Mouse (Mus musculus) kidney, postnatal 25 days (tissue): ENCODE results near the gene Gm29797.

Experiments used
- DNase-seq, 2 experiments: peaks; one replicate each; pipeline ENCODE4 v3.0.0; 2021; ENCODE audit warnings: mixed read lengths in 2 of 2

The Gm29797 gene

GRCm38 (mm10) chr2:181698241-181698640 lies 41.4 kb downstream of the Gm29797 start, which contains the start of gene Lkaaear1:
TSS of gene Lkaaear1 (minus strand) at chr2:181698442.
- no peak for DNase-seq

DNA sequence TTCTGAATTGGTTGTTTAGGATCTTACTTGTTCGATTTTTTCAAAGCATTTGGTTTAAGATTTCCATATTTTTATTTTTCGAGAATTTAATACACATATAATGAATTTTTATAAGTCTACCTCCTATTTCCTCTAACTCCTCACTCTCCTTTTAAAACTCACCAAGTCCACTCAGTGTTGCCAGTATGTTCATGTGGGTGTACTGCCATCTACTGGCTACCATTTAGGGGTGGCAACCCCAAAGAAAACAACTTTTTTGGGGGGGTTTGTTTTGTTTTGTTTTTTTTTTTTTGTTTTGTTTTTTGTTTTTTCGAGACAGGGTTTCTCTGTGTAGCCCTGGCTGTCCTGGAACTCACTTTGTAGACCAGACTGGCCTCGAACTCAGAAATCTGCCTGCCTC lies 49.8 kb downstream of the Gm29797 start:
- peak in 1 of 2 experiments; percentile 29 for DNase-seq
